Mouse (Mus musculus): ENCODE results near the gene L3mbtl2. TPM values are rescaled to one million over a fixed set of nuclear protein-coding genes. Genes with fewer than 3 reads are reported as not detected.
A peak's percentile ranks its signal among the peaks of the same experiment; 100 is the strongest.

The L3mbtl2 gene
- total and polyA plus RNA-seq, 3 experiments: 56.7 to 58.1 TPM; not detected in 1

GRCm38 (mm10) chr15:81663697-81664561 lies at the start of gene L3mbtl2 (continued):
- TF ChIP-seq MAZ (IDR thresholded peaks at IDR 0.05; ENCODE audit: low read depth, low read length) (peak; percentile 20; the same call in 1 of the 2 replicates), ELF1 (IDR thresholded peaks at IDR 0.05; ENCODE audit: low read depth, low read length) (peak; percentile 92), ZMIZ1 (IDR thresholded peaks at IDR 0.05; ENCODE audit: low read depth, low read length) (peak; percentile 52; the same call in 1 of the 2 replicates), CHD2 (IDR thresholded peaks at IDR 0.05; ENCODE audit: low read length) (no peak), SMC3 (IDR thresholded peaks at IDR 0.05; ENCODE audit: low read depth, low read length) (no peak)

- no peak for DNase-seq (ENCODE audit: low read depth, low spot score)
- Histone ChIP-seq H3K27me3 (ENCODE audit: control insufficient read depth in 1 of 2, insufficient read depth in 2 of 2, low read length in 2 of 2) (no peaks in the 10 kb centered on the region), H3K36me3 (ENCODE audit: control insufficient read depth in 1 of 2, insufficient read depth in 2 of 2, low read length in 2 of 2) (peaks cover 2 to 13% of the 10 kb centered on the region in 2 experiments; a peak in 3 of 4 replicates), H3K79me2 (ENCODE audit: control insufficient read depth, insufficient read depth, low read length, poor library complexity) (no peaks in the 10 kb centered on the region), H3K9me3 (replicated peaks; ENCODE audit: insufficient read depth, low read length) (no peaks in the 10 kb centered on the region), H3K4me3 (ENCODE audit: control insufficient read depth in 1 of 2, insufficient read depth in 1 of 2, low read depth in 2 of 2, low read length in 2 of 2) (no peak overlapping the region), H3K27ac (ENCODE audit: control insufficient read depth, low read depth, low read length) (no peak overlapping the region), H3K9ac (ENCODE audit: control insufficient read depth, low read depth, low read length, poor library complexity, severe bottlenecking) (no peak overlapping the region), H3K4me1 (ENCODE audit: control insufficient read depth in 1 of 2, insufficient read depth in 2 of 2, low read length in 2 of 2) (no peaks in the 10 kb centered on the region)
- no peak for TF ChIP-seq JUND (IDR thresholded peaks at IDR 0.05; ENCODE audit: low read depth, low read length)
- TF ChIP-seq ZC3H11A (IDR thresholded peaks at IDR 0.05; ENCODE audit: low read depth, low read length): no peak
- no peak for TF ChIP-seq ELF1 (IDR thresholded peaks at IDR 0.05; ENCODE audit: low read depth, low read length)
- TF ChIP-seq CHD2 (IDR thresholded peaks at IDR 0.05; ENCODE audit: low read length): no peak
- TF ChIP-seq MAX (IDR thresholded peaks at IDR 0.05; ENCODE audit: low read length): no peak
Measured at GRCm38 (mm10) chr15:81649516-81650455, 13.9 kb upstream of the L3mbtl2 start.

GRCm38 (mm10) chr15:81650636-81651035 lies 13.1 kb upstream of the L3mbtl2 start:
- H3K9me3 ChIP-seq (replicated peaks; ENCODE audit: insufficient read depth, low read length): no peaks in the 10 kb centered on the region
- no peak overlapping the region for H3K27ac ChIP-seq (ENCODE audit: control insufficient read depth, low read depth, low read length)
- H3K9ac ChIP-seq (ENCODE audit: control insufficient read depth, low read depth, low read length, poor library complexity, severe bottlenecking): no peak overlapping the region
- TF ChIP-seq POLR2AphosphoS5 (IDR thresholded peaks at IDR 0.05; ENCODE audit: borderline replicate concordance, low read depth, low read length) (no peak), MEF2A (IDR thresholded peaks at IDR 0.05; ENCODE audit: extremely low read depth, insufficient replicate concordance, low read depth, low read length, poor library complexity, severe bottlenecking) (no peak), TAL1 (IDR thresholded peaks at IDR 0.05; ENCODE audit: low read length) (no peak), USF2 (IDR thresholded peaks at IDR 0.05; ENCODE audit: borderline replicate concordance in 1 of 2, insufficient read depth in 1 of 2, low read depth in 1 of 2, low read length in 2 of 2) (no peak), KAT2A (conservative IDR thresholded peaks at IDR 0.05; ENCODE audit: low read depth, low read length) (no peak)
- no peak for DNase-seq (ENCODE audit: low read depth, low spot score)
- H3K79me2 ChIP-seq (ENCODE audit: control insufficient read depth, insufficient read depth, low read length, poor library complexity): no peaks in the 10 kb centered on the region
- no peak overlapping the region for H3K4me3 ChIP-seq (ENCODE audit: control insufficient read depth in 1 of 2, insufficient read depth in 1 of 2, low read depth in 2 of 2, low read length in 2 of 2)
- H3K36me3 ChIP-seq (ENCODE audit: control insufficient read depth in 1 of 2, insufficient read depth in 2 of 2, low read length in 2 of 2): peaks cover 2 to 7% of the 10 kb centered on the region in 2 experiments; a peak in 3 of 4 replicates
- H3K27me3 ChIP-seq (ENCODE audit: control insufficient read depth in 1 of 2, insufficient read depth in 2 of 2, low read length in 2 of 2): no peaks in the 10 kb centered on the region
- no peaks in the 10 kb centered on the region for H3K4me1 ChIP-seq (ENCODE audit: control insufficient read depth in 1 of 2, insufficient read depth in 2 of 2, low read length in 2 of 2)
